Mouse (Mus musculus) megakaryocyte, embryonic 14.5 days (primary cell): Measurements from ENCODE around the gene Ubp1.

Experiments
- FLI1 ChIP-seq: IDR thresholded peaks from 2 replicates; pipeline ENCODE4 v1.6.1; 2012; ENCODE audit warnings: low read length, inconsistent platforms, mixed read lengths
- GATA1 ChIP-seq: IDR thresholded peaks from 3 replicates; pipeline ENCODE4 v1.6.1; 2012; ENCODE audit warnings: mixed read lengths, low read length, inconsistent platforms, borderline replicate concordance

- TF ChIP-seq GATA1 (no peak), FLI1 (no peak)
Observed at GRCm38 (mm10) chr9:114016402-114016801, 85.7 kb downstream of the Ubp1 start.
